Mouse (Mus musculus) ES-Bruce4 (cell line): ENCODE measurements around the gene Npepps.

ENCODE experiments used
- CTCF ChIP-seq: IDR thresholded peaks from one replicate; pipeline ENCODE4 v1.8.1; 2011; ENCODE audit warnings: low read depth, low read length
- POLR2A ChIP-seq: IDR thresholded peaks from one replicate; pipeline ENCODE4 v1.8.1; 2011; ENCODE audit warnings: low read length; ENCODE audit not compliant: insufficient read depth

DNA sequence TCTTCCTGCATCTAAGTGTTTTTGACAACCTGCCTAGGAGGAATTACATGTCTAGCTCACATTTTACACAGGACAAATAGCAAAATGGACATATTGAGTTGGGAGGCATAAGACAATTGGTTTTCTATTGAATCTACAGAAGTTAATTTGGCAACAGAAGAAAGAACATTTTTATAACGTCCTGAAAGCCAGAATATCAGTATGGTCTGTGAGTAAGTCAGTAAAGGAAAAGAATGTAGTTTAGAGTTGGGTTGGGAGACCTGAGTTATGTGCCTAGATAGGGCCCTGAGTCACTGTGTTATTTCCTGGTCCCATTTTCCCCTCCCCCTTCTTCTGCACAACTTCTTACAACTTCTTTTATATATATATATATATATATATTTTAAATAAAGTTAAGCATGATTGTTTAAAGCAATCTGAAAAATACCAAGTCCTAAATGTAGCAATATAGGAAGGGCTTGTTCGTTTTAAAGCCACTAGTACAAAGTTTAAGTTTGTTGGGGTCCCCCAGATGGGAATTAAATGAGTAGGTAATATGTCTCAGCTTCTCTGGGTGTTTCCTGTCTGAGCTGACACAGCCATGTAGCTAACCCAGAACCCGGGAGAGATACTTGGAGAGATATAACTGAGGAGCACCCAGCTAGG lies 28.5 kb upstream of the Npepps start:
- TF ChIP-seq POLR2A (no peak), CTCF (no peak)
